Mouse (Mus musculus) midbrain, embryonic 12.5 days (tissue): ENCODE results near the gene Lemd1. TPM values are rescaled to one million over a fixed set of nuclear protein-coding genes. Genes with fewer than 3 reads are reported as not detected.
A peak's percentile ranks its signal among the peaks of the same experiment; 100 is the strongest.

ENCODE experiments used
- ATAC-seq: fragments of 200-750 bp; cut with Nextera tagmentation; 2 replicates; pipeline ENCODE4 v1.8.0; 2017; ENCODE audit warnings: low read depth, moderate TSS enrichment, moderate library complexity; ENCODE audit not compliant: low FRiP score
- H3K27ac ChIP-seq: fragments of 300-500 bp; sonication (generic); replicated peaks from 2 replicates; pipeline ENCODE4 v1.5.1; 2016; ENCODE audit warnings: mild to moderate bottlenecking
- H3K27me3 ChIP-seq: fragments of 300-500 bp; sonication (generic); 2 replicates; pipeline ENCODE4 v1.6.1; 2016; ENCODE audit warnings: mild to moderate bottlenecking
- H3K36me3 ChIP-seq: fragments of 300-500 bp; sonication (generic); 2 replicates; pipeline ENCODE4 v1.6.1; 2016
- H3K4me1 ChIP-seq: fragments of 300-500 bp; sonication (generic); 2 replicates; pipeline ENCODE4 v1.6.1; 2016
- H3K4me2 ChIP-seq: fragments of 300-500 bp; sonication (generic); replicated peaks from 2 replicates; pipeline ENCODE4 v1.6.1; 2016; ENCODE audit warnings: mild to moderate bottlenecking, moderate library complexity
- H3K4me3 ChIP-seq: fragments of 300-500 bp; sonication (generic); 2 replicates; pipeline ENCODE4 v1.5.1; 2016; ENCODE audit warnings: mild to moderate bottlenecking
- H3K9ac ChIP-seq: fragments of 300-500 bp; sonication (generic); replicated peaks from 2 replicates; pipeline ENCODE4 v1.6.1; 2016; ENCODE audit warnings: mild to moderate bottlenecking, moderate library complexity
- H3K9me3 ChIP-seq: fragments of 300-500 bp; sonication (generic); 2 replicates; pipeline ENCODE4 v1.6.1; 2016; ENCODE audit warnings: mild to moderate bottlenecking
- WGBS: fragments of 180-500 bp; shearing (Covaris S2); methylation state at CpG from one replicate; pipeline ENCODE4 v1.1.7; 2016; 5-methylcytosine and 5-hydroxymethylcytosine counted together
- polyA plus RNA-seq: library from polyadenylated mRNA; unstranded; fragments of >200 nt; fragmentation: Nextera tagmentation; extraction: Ambion mirVana; gene quantifications from 2 replicates; pipeline ENCODE4 v1.2.1, GENCODE M21; 2016

The Lemd1 gene
- polyA plus RNA-seq = 13.4 and 15.6 TPM in 2 replicates

- Histone ChIP-seq H3K4me2 (peak within 1 kb of the TSS; percentile 81), H3K27me3 (peaks cover 21% of the 10 kb centered on the region), H3K9ac (peak within 1 kb of the TSS; percentile 100), H3K4me3 (peak within 1 kb of the TSS; percentile 96), H3K36me3 (peaks cover 2% of the 10 kb centered on the region; the same call in 1 of the 2 replicates), H3K9me3 (no peaks in the 10 kb centered on the region), H3K4me1 (peaks cover 63% of the 10 kb centered on the region), H3K27ac (peak within 1 kb of the TSS; percentile 100)
- no peak for ATAC-seq
- WGBS = under 1% methylated on average over 34 of the region's 34 CpGs
Observed at GRCm38 (mm10) chr1:132191093-132191785, at the start of gene Lemd1, which contains the start of gene AC124108.1. Lemd1 (plus strand) TSS chr1:132191431. AC124108.1 (plus strand) TSS chr1:132191457.

DNA sequence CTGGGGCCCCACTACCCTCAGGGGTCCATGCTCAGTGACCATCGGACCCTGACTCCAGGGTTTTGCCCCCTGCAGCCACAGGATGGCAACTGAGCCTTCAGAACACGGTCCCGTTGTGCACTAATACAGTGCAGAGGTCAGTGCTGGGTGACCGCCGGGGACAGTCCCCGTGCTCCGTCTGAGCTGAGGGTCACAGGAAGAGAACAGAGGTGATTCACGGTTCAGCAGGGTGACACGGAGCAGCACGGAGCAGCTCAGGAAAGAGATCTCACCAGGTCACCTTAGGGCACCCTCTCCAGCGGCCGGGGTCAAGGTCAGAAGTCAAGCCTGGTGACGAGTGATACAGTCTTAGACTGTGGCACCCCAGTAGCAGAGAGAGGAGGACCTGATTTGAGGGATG lies 49.5 kb upstream of the Lemd1 start:
- no peak overlapping the region for H3K27ac ChIP-seq
- no peaks in the 10 kb centered on the region for H3K9me3 ChIP-seq
- H3K36me3 ChIP-seq = no peaks in the 10 kb centered on the region
- H3K4me3 ChIP-seq = no peak overlapping the region
- no peak overlapping the region for H3K9ac ChIP-seq
- peaks cover 24% of the 10 kb centered on the region for H3K4me1 ChIP-seq
- ATAC-seq = no peak
- WGBS = 61% methylated on average over 13 of the region's 13 CpGs
- no peak overlapping the region for H3K4me2 ChIP-seq
- H3K27me3 ChIP-seq = peaks cover 62% of the 10 kb centered on the region

DNA sequence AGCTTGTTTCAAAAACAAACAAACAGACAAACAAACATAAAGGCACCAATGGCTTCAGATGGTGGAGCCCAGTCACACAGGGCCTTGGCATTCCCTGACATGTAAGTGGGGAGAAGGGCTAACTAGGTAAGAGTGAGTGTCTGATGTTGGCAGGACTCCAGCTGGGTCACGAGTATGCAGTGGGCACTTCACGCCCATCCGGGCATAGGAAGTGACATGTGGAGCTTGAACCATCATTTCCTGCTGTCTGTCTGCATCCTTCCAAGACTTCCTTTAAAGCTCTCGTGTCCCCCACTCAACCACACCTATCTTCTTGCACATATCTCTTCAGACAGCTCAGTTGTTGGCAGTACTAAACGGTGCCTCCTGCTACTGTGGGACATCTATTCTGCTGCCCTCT lies 48.2 kb upstream of the Lemd1 start:
- Histone ChIP-seq H3K9ac (no peak overlapping the region), H3K4me1 (peaks cover 24% of the 10 kb centered on the region), H3K4me3 (no peak overlapping the region), H3K9me3 (no peaks in the 10 kb centered on the region), H3K4me2 (no peak overlapping the region), H3K27ac (no peak overlapping the region), H3K27me3 (peaks cover 49% of the 10 kb centered on the region), H3K36me3 (no peaks in the 10 kb centered on the region)
- 90% methylated on average over 5 of the region's 5 CpGs for WGBS
- no peak for ATAC-seq

- ATAC-seq = no peak
- H3K9ac ChIP-seq = no peak overlapping the region
- 62% methylated on average over 4 of the region's 4 CpGs for WGBS
- no peaks in the 10 kb centered on the region for H3K9me3 ChIP-seq
- peaks cover 42% of the 10 kb centered on the region for H3K27me3 ChIP-seq
- peaks cover 24% of the 10 kb centered on the region for H3K4me1 ChIP-seq
- H3K27ac ChIP-seq = peak overlapping the region; percentile 3; the same call in 1 of the 2 replicates
- no peak overlapping the region for H3K4me2 ChIP-seq
- no peak overlapping the region for H3K4me3 ChIP-seq
- H3K36me3 ChIP-seq = no peaks in the 10 kb centered on the region
Observed at GRCm38 (mm10) chr1:132143730-132144129, 47.5 kb upstream of the Lemd1 start.

DNA sequence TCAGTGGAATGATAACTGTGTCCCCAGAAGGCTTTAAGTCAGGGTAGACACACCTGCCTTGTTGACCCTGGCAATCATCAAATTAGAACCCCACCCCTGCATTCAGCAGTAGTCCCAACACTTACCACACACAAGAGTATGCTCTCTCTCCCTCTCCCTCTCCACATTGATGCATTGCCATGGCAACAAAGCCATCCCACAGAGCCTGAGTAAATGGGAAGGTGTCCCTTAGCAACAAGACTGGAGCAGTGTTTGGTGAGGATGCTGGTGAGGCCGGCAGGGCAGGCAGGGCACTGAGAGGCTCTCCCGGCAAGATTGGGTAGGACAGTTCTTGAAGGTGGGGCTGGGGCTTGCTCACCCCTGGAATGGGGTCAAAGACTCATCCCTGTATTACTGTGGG lies 47.0 kb upstream of the Lemd1 start:
- H3K9ac ChIP-seq = no peak overlapping the region
- H3K36me3 ChIP-seq = no peaks in the 10 kb centered on the region
- H3K27me3 ChIP-seq = peaks cover 37% of the 10 kb centered on the region
- no peak overlapping the region for H3K4me2 ChIP-seq
- WGBS = 15% methylated on average over 2 of the region's 2 CpGs
- no peak overlapping the region for H3K4me3 ChIP-seq
- ATAC-seq = peak; percentile 75
- 0 out of 2 replicates have a peak overlapping the region, but pooled peaks have one; percentile 3 for H3K27ac ChIP-seq
- peaks cover 19% of the 10 kb centered on the region for H3K4me1 ChIP-seq
- H3K9me3 ChIP-seq = no peaks in the 10 kb centered on the region

GRCm38 (mm10) chr1:132144837-132145236 lies 46.4 kb upstream of the Lemd1 start:
- H3K4me1 ChIP-seq = peaks cover 14% of the 10 kb centered on the region
- no peaks in the 10 kb centered on the region for H3K36me3 ChIP-seq
- 74% methylated on average over 3 of the region's 3 CpGs for WGBS
- peaks cover 31% of the 10 kb centered on the region for H3K27me3 ChIP-seq
- 0 out of 2 replicates have a peak overlapping the region, but pooled peaks have one; percentile 2 for H3K27ac ChIP-seq
- H3K9ac ChIP-seq = no peak overlapping the region
- peak; percentile 19; the same call in 1 of the 2 replicates for ATAC-seq
- H3K4me2 ChIP-seq = no peak overlapping the region
- no peak overlapping the region for H3K4me3 ChIP-seq
- H3K9me3 ChIP-seq = no peaks in the 10 kb centered on the region

DNA sequence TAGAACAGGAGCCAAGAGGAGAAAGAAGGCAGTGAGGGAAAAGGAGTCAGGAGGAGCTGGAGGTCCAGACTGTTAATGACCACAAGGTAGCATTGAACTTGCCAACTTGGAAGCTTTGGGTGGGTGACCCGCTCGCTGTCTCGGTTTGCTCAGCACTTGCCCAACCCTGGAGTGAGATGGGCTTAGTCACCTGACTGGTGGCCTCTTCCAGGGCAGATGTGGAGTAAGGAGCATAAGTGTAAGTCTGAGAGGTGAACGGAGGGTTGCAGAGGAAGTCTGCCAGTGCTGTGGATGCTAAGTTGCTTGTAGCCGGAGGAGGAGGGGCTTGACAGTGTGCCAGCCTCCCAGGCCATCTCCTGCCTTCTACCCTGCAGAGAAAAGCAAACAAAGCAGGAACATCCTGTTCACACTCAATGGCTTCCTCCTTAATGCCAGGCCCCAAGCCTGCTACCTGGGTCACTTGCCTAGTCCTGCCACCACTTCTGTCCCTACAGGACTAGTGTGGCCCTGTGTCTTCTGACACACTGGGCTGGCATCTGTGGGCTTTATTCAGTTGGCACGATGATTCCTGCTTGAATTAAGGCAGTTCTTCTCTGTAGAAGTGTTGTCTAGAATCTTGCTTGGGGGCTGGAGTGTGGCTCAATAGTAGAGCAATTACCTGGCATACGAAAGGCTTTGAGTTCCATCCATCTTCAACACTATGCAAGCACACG lies 45.1 kb upstream of the Lemd1 start:
- no peak for ATAC-seq
- Histone ChIP-seq H3K4me2 (no peak overlapping the region), H3K9ac (no peak overlapping the region), H3K27me3 (peaks cover 23% of the 10 kb centered on the region), H3K9me3 (no peaks in the 10 kb centered on the region), H3K36me3 (no peaks in the 10 kb centered on the region), H3K4me1 (peaks cover 14% of the 10 kb centered on the region), H3K27ac (no peak overlapping the region), H3K4me3 (no peak overlapping the region)
- 93% methylated on average over 8 of the region's 8 CpGs for WGBS

- Histone ChIP-seq H3K9me3 (no peaks in the 10 kb centered on the region), H3K27ac (no peak overlapping the region), H3K9ac (no peak overlapping the region), H3K27me3 (peaks cover 21% of the 10 kb centered on the region), H3K4me1 (peaks cover 5% of the 10 kb centered on the region), H3K36me3 (no peaks in the 10 kb centered on the region), H3K4me2 (no peak overlapping the region), H3K4me3 (no peak overlapping the region)
- WGBS = 68% methylated on average over 2 of the region's 2 CpGs
- no peak for ATAC-seq
Observed at GRCm38 (mm10) chr1:132149410-132149809, 41.8 kb upstream of the Lemd1 start.

GRCm38 (mm10) chr1:132150171-132150570 lies 41.1 kb upstream of the Lemd1 start:
- no peaks in the 10 kb centered on the region for H3K4me1 ChIP-seq
- 60% methylated on average over 1 of the region's 1 CpGs for WGBS
- H3K4me3 ChIP-seq = no peak overlapping the region
- peaks cover 21% of the 10 kb centered on the region for H3K27me3 ChIP-seq
- H3K9me3 ChIP-seq = no peaks in the 10 kb centered on the region
- no peak overlapping the region for H3K9ac ChIP-seq
- H3K36me3 ChIP-seq = no peaks in the 10 kb centered on the region
- H3K27ac ChIP-seq = no peak overlapping the region
- ATAC-seq = no peak
- no peak overlapping the region for H3K4me2 ChIP-seq

DNA sequence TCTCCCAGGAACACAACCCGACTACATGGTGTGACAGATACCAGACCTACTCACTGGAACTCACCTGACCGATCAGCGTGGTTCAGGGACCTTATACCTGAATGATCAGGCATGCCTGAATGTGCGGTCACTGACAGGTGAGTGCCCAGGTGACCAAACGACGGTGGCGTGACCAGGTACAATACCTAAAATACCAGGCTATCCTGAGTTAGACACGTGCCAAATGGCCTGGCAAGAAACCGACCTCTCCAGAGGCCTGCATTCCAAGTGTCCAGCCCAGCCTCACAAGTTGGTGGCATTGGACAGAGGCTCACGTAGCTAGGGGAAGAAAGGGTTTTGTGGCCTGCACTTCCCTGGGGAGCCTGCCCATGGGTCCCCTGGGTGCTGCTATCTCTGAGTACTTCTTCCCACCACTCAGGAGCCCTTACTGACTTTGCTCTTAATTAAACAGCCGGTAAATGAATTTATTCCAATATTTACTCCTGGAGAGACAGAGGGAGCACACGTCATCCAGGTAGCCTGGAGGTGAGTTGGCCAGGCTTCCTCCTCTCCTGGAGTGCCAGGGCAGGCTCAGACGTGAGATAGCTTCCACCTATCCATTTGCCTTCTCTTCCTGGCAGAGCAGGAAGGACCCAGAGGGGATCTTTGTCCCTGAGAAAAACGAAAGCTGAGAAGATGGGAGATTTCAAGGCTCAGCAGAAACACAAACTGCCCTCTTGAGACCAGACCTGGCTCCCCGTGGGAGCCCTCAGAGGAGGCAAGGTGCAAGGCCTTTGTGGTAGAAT lies 40.2 kb upstream of the Lemd1 start:
- Histone ChIP-seq H3K9ac (no peak overlapping the region; the same call in 1 of the 2 replicates), H3K4me1 (no peaks in the 10 kb centered on the region), H3K4me2 (no peak overlapping the region), H3K9me3 (no peaks in the 10 kb centered on the region), H3K4me3 (no peak overlapping the region), H3K27me3 (peaks cover 21% of the 10 kb centered on the region), H3K27ac (no peak overlapping the region), H3K36me3 (no peaks in the 10 kb centered on the region)
- no peak for ATAC-seq
- WGBS = 74% methylated on average over 15 of the region's 15 CpGs

- no peak overlapping the region for H3K27ac ChIP-seq
Observed at GRCm38 (mm10) chr1:132151908-132152307, 39.3 kb upstream of the Lemd1 start.

More at GRCm38 (mm10) chr1:132151908-132152307, 39.3 kb upstream of the Lemd1 start:
- Histone ChIP-seq H3K27me3 (peaks cover 17% of the 10 kb centered on the region), H3K36me3 (no peaks in the 10 kb centered on the region), H3K4me2 (no peak overlapping the region), H3K4me3 (no peak overlapping the region), H3K9ac (no peak overlapping the region), H3K9me3 (no peaks in the 10 kb centered on the region), H3K4me1 (no peaks in the 10 kb centered on the region)
- WGBS = 73% methylated on average over 2 of the region's 2 CpGs
- no peak for ATAC-seq
